Mouse (Mus musculus): ENCODE measurements at regions not wholly inside any gene's neighbourhood (a gene's known extent, or its start where the extent isn't known, plus 50 kb on each side); places are given as distances from the start of the nearest gene placed in this dataset.

GRCm38 (mm10) chr11:63827271-63827762 is 94.8 kb downstream of the Hs3st3b1 start:
- TF ChIP-seq CTCF (IDR thresholded peaks at IDR 0.05; ENCODE audit: extremely low read depth, insufficient read depth, insufficient read length, insufficient replicate concordance) (no peak), POLR2A (IDR thresholded peaks at IDR 0.05; ENCODE audit: low read depth, low read length) (no peak)

Data from spleen, adult 2 months (tissue).